Mouse (Mus musculus) heart, embryonic 13.5 days (tissue): ENCODE results near the gene Haao. TPM values are rescaled to one million over a fixed set of nuclear protein-coding genes. Genes with fewer than 3 reads are reported as not detected.
A peak's percentile ranks its signal among the peaks of the same experiment; 100 is the strongest.

Experiments used
- ATAC-seq: fragments of 200-750 bp; cut with Nextera tagmentation; 2 replicates; pipeline ENCODE4 v1.8.0; 2017; ENCODE audit warnings: moderate TSS enrichment; ENCODE audit not compliant: insufficient number of reproducible peaks, low FRiP score, low TSS enrichment; ENCODE audit errors: extremely low read depth
- H3K27ac ChIP-seq: fragments of 300-500 bp; sonication (generic); replicated peaks from 2 replicates; pipeline ENCODE4 v1.5.1; 2015; ENCODE audit warnings: moderate library complexity, mild to moderate bottlenecking, inconsistent platforms
- H3K27me3 ChIP-seq: fragments of 300-500 bp; sonication (generic); replicated peaks from 2 replicates; pipeline ENCODE4 v1.6.1; 2015; ENCODE audit warnings: mild to moderate bottlenecking, inconsistent platforms
- H3K36me3 ChIP-seq: fragments of 300-500 bp; sonication (generic); 2 replicates; pipeline ENCODE4 v1.6.1; 2015; ENCODE audit warnings: mild to moderate bottlenecking, inconsistent platforms
- H3K4me1 ChIP-seq: fragments of 300-500 bp; sonication (generic); 2 replicates; pipeline ENCODE4 v1.6.1; 2015; ENCODE audit warnings: inconsistent platforms
- H3K4me2 ChIP-seq: fragments of 300-500 bp; sonication (generic); 2 replicates; pipeline ENCODE4 v1.6.1; 2015; ENCODE audit warnings: inconsistent platforms, mild to moderate bottlenecking, moderate library complexity
- H3K4me3 ChIP-seq: fragments of 300-500 bp; sonication (generic); 2 replicates; pipeline ENCODE4 v1.5.1; 2015; ENCODE audit warnings: moderate library complexity, mild to moderate bottlenecking, inconsistent platforms
- H3K9ac ChIP-seq: fragments of 300-500 bp; sonication (generic); 2 replicates; pipeline ENCODE4 v1.6.1; 2015; ENCODE audit warnings: inconsistent platforms, mild to moderate bottlenecking, moderate library complexity
- H3K9me3 ChIP-seq: fragments of 300-500 bp; sonication (generic); 2 replicates; pipeline ENCODE4 v1.6.1; 2016; ENCODE audit warnings: inconsistent platforms
- WGBS: fragments of 180-500 bp; shearing (Covaris S2); methylation state at CpG from one replicate; pipeline ENCODE4 v1.1.7; 2015; ENCODE audit warnings: mixed read lengths; 5-methylcytosine and 5-hydroxymethylcytosine counted together
- polyA plus RNA-seq: library from polyadenylated mRNA; unstranded; fragments of >200 nt; fragmentation: Nextera tagmentation; extraction: Ambion mirVana; gene quantifications from 2 replicates; pipeline ENCODE4 v1.2.1, GENCODE M21; 2015

The Haao gene
- 0.19 and 1.3 TPM in 2 replicates for polyA plus RNA-seq

GRCm38 (mm10) chr17:83847815-83848214 is at the start of gene Haao:
TSS of gene Haao (minus strand) at chr17:83847963.
- Histone ChIP-seq H3K9ac (no peak within 1 kb of the TSS), H3K27ac (no peak within 1 kb of the TSS), H3K4me2 (no peak within 1 kb of the TSS), H3K4me3 (no peak within 1 kb of the TSS), H3K4me1 (peaks cover 11% of the 10 kb centered on the region), H3K27me3 (0 out of 2 replicates have a peak, but pooled peaks cover 13% of the 10 kb centered on the region), H3K9me3 (no peaks in the 10 kb centered on the region), H3K36me3 (no peaks in the 10 kb centered on the region)
- 68% methylated on average over 3 of the region's 3 CpGs for WGBS
- ATAC-seq = no peak

DNA sequence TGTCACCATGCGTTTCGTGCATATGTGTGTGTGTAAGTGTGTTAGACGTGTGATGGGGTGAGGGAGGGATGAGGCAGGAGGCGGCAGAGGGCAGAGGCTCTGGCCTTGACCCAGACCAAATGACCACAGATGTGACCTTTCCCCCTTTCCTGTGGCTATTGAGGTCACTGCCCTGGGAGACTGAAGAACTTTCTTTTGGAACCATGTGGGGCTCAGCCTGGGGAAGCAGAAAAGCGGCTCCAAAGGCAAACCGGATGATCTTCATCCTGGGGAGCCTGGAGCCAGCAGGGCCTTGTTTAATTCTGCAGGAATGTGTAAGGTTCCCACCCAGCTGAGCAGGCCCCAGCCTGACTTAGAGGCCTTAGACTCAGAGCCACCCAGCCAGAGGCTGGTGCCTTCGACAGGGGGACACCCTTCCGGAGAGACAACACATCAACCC is 49.6 kb upstream of the Haao start:
- Histone ChIP-seq H3K27ac (no peak overlapping the region), H3K4me2 (no peak overlapping the region)

GRCm38 (mm10) chr17:83896723-83897122 is 49.0 kb upstream of the Haao start:
- Histone ChIP-seq H3K9me3 (no peaks in the 10 kb centered on the region), H3K9ac (no peak overlapping the region), H3K27ac (no peak overlapping the region), H3K4me1 (peaks cover 30% of the 10 kb centered on the region), H3K36me3 (no peaks in the 10 kb centered on the region), H3K27me3 (no peaks in the 10 kb centered on the region), H3K4me3 (no peak overlapping the region), H3K4me2 (no peak overlapping the region)
- 28% methylated on average over 10 of the region's 10 CpGs for WGBS
- ATAC-seq = no peak

More for the DNA sequence above, 49.6 kb upstream of the Haao start:
- Histone ChIP-seq H3K4me3 (no peak overlapping the region), H3K4me1 (peaks cover 37% of the 10 kb centered on the region), H3K36me3 (no peaks in the 10 kb centered on the region), H3K27me3 (no peaks in the 10 kb centered on the region), H3K9me3 (no peaks in the 10 kb centered on the region), H3K9ac (no peak overlapping the region)
- WGBS = 74% methylated on average over 8 of the region's 8 CpGs
- ATAC-seq = no peak

- no peak overlapping the region for H3K9ac ChIP-seq
- WGBS = 40% methylated on average over 8 of the region's 8 CpGs
- H3K4me3 ChIP-seq = no peak overlapping the region
- no peaks in the 10 kb centered on the region for H3K9me3 ChIP-seq
- peak; percentile 21; the same call in 1 of the 2 replicates for ATAC-seq
- H3K36me3 ChIP-seq = no peaks in the 10 kb centered on the region
- peaks cover 35% of the 10 kb centered on the region for H3K4me1 ChIP-seq
- H3K4me2 ChIP-seq = no peak overlapping the region
- H3K27me3 ChIP-seq = no peaks in the 10 kb centered on the region
- peak overlapping the region; percentile 80 for H3K27ac ChIP-seq
These were observed 47.6 kb upstream of the Haao start for GRCm38 (mm10) chr17:83895321-83895770.

DNA sequence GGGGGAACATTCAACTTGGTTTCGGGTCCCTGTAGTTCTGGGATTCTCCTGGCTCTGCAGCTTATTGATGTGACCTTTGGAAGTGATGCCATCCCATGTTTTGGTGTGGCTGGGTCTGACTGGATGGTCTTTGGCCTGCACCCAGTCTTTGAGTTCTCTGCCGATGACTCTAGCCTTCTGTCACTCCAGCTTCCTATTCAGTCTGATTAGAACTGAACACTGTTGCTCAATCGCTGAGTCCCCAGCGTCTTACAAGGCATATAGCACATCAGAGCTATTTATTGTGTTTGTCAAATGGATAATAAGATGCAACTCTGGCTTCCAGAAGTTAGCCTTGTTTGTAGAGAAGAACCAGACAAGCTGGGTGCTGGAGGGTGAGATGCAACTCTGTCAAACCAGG is 45.4 kb upstream of the Haao start:
- Histone ChIP-seq H3K9me3 (no peaks in the 10 kb centered on the region), H3K4me3 (no peak overlapping the region), H3K27ac (no peak overlapping the region), H3K4me1 (peaks cover 35% of the 10 kb centered on the region), H3K4me2 (no peak overlapping the region), H3K9ac (no peak overlapping the region), H3K36me3 (no peaks in the 10 kb centered on the region), H3K27me3 (no peaks in the 10 kb centered on the region)
- WGBS = 83% methylated on average over 4 of the region's 4 CpGs
- no peak for ATAC-seq

- H3K27ac ChIP-seq = no peak overlapping the region
- ATAC-seq = no peak
- 78% methylated on average over 9 of the region's 9 CpGs for WGBS
- no peaks in the 10 kb centered on the region for H3K36me3 ChIP-seq
- peaks cover 27% of the 10 kb centered on the region for H3K4me1 ChIP-seq
- H3K4me3 ChIP-seq = no peak overlapping the region
- H3K9ac ChIP-seq = no peak overlapping the region
- no peaks in the 10 kb centered on the region for H3K27me3 ChIP-seq
- H3K9me3 ChIP-seq = no peaks in the 10 kb centered on the region
- no peak overlapping the region for H3K4me2 ChIP-seq
These were observed 44.1 kb upstream of the Haao start for GRCm38 (mm10) chr17:83891864-83892263.

GRCm38 (mm10) chr17:83890373-83890696 is 42.6 kb upstream of the Haao start:
- no peaks in the 10 kb centered on the region for H3K9me3 ChIP-seq
- H3K27ac ChIP-seq = peak overlapping the region; percentile 48
- no peak overlapping the region for H3K4me3 ChIP-seq
- 0 out of 2 replicates have a peak overlapping the region, but pooled peaks have one; percentile 4 for H3K9ac ChIP-seq
- no peaks in the 10 kb centered on the region for H3K36me3 ChIP-seq
- WGBS = 63% methylated on average over 5 of the region's 5 CpGs
- H3K4me2 ChIP-seq = no peak overlapping the region
- H3K4me1 ChIP-seq = peaks cover 18% of the 10 kb centered on the region
- no peak for ATAC-seq
- H3K27me3 ChIP-seq = no peaks in the 10 kb centered on the region

- Histone ChIP-seq H3K9me3 (no peaks in the 10 kb centered on the region), H3K27ac (peak overlapping the region; percentile 48), H3K4me3 (no peak overlapping the region), H3K4me1 (peaks cover 13% of the 10 kb centered on the region), H3K4me2 (no peak overlapping the region), H3K9ac (peak overlapping the region; percentile 16; the same call in 1 of the 2 replicates), H3K27me3 (no peaks in the 10 kb centered on the region), H3K36me3 (no peaks in the 10 kb centered on the region)
- no peak for ATAC-seq
- WGBS = 57% methylated on average over 13 of the region's 13 CpGs
These were observed 42.1 kb upstream of the Haao start for GRCm38 (mm10) chr17:83889691-83890372.

DNA sequence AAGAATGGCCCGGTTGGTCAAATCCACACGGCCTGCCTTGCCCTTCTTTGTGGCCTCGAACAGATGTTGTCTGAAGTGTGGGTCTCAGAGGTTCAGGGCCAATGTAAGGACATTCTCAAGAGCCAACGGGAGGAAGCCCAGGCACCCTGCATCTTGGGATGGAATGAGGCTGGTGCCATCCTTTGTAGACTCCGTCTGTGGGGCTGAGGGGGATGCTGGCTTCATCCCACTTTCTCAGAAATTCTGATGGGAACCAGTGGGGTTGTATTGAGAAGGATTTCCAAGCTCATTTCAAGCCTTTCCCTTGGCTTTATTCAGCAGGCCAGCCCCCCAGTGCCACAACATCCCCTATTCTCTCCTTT is 41.5 kb upstream of the Haao start:
- Histone ChIP-seq H3K4me2 (no peak overlapping the region), H3K27me3 (no peaks in the 10 kb centered on the region), H3K4me3 (no peak overlapping the region), H3K36me3 (no peaks in the 10 kb centered on the region), H3K27ac (peak overlapping the region; percentile 48; the same call in 1 of the 2 replicates), H3K9ac (no peak overlapping the region; the same call in 1 of the 2 replicates), H3K4me1 (peaks cover 12% of the 10 kb centered on the region), H3K9me3 (no peaks in the 10 kb centered on the region)
- WGBS = 81% methylated on average over 5 of the region's 5 CpGs
- no peak for ATAC-seq

GRCm38 (mm10) chr17:83887241-83887640 is 39.5 kb upstream of the Haao start:
- ATAC-seq = no peak
- Histone ChIP-seq H3K9me3 (no peaks in the 10 kb centered on the region), H3K4me1 (peaks cover 12% of the 10 kb centered on the region), H3K27me3 (no peaks in the 10 kb centered on the region), H3K36me3 (no peaks in the 10 kb centered on the region), H3K27ac (no peak overlapping the region), H3K4me3 (no peak overlapping the region), H3K9ac (no peak overlapping the region), H3K4me2 (no peak overlapping the region)
- 79% methylated on average over 5 of the region's 5 CpGs for WGBS

DNA sequence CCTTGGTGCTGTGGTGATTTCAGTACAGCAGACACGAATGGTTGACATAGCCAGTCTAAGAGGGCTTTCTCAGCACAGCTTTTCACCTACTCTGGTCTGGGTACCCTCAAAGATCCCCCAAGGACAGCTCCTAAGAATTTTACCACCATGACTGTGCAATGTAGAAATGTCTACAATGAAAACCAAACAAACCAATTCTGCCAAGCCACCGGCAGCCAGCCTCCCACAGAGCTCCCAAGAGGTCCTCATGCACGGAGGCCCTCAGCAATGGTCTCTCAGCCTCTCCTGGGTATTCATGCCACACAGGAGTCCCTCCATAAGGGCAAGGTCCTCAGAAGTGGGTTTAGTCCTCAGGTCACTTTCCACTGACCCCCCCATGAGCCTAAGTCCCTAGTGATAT is 38.6 kb upstream of the Haao start:
- 78% methylated on average over 3 of the region's 3 CpGs for WGBS

DNA sequence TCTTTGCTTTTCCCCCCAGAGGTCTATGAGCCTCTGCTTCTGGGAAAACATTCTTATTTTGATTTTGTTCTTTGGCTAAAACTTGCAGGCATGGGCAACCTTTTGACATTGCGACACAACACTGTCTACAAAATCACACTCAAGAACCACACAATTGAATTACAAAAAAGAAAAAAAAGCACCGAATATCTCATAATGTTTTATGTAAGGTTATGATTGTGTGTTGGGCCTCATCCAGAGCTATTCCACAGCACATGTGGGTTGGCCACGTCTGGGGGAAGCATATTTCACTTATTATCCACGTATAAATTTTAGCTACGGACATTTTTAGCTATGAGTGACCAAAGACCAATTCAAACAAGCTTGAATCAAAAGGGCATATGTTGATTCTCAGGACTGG is 38.0 kb upstream of the Haao start:
- Histone ChIP-seq H3K4me1 (peaks cover 9% of the 10 kb centered on the region), H3K9me3 (no peaks in the 10 kb centered on the region), H3K9ac (no peak overlapping the region), H3K36me3 (no peaks in the 10 kb centered on the region), H3K27ac (no peak overlapping the region), H3K4me3 (no peak overlapping the region), H3K27me3 (no peaks in the 10 kb centered on the region), H3K4me2 (no peak overlapping the region)
- no peak for ATAC-seq
- 75% methylated on average over 5 of the region's 5 CpGs for WGBS

More for the DNA sequence above, 38.6 kb upstream of the Haao start:
- Histone ChIP-seq H3K4me3 (no peak overlapping the region), H3K36me3 (no peaks in the 10 kb centered on the region), H3K27me3 (no peaks in the 10 kb centered on the region), H3K9ac (no peak overlapping the region), H3K27ac (no peak overlapping the region), H3K4me2 (no peak overlapping the region), H3K9me3 (no peaks in the 10 kb centered on the region), H3K4me1 (peaks cover 12% of the 10 kb centered on the region)
- no peak for ATAC-seq
